Mouse (Mus musculus): ENCODE results near the gene Stum.
"Not testable (repeated sequence)": the region's sequence is repeated elsewhere in the genome, so short reads cannot be mapped to it uniquely, and the experiment has no call there.

Gene Stum

GRCm38 (mm10) chr1:180483399-180484291, at the start of gene Stum:
Gene Stum, minus strand, starts transcription at chr1:180483504.
- in situ Hi-C loops (cut with MboI, MseI): no loop called here

- in situ Hi-C loops (cut with MboI, MseI): no loop called here
Measured at GRCm38 (mm10) chr1:180532671-180533070, 49.4 kb upstream of the Stum start.

DNA sequence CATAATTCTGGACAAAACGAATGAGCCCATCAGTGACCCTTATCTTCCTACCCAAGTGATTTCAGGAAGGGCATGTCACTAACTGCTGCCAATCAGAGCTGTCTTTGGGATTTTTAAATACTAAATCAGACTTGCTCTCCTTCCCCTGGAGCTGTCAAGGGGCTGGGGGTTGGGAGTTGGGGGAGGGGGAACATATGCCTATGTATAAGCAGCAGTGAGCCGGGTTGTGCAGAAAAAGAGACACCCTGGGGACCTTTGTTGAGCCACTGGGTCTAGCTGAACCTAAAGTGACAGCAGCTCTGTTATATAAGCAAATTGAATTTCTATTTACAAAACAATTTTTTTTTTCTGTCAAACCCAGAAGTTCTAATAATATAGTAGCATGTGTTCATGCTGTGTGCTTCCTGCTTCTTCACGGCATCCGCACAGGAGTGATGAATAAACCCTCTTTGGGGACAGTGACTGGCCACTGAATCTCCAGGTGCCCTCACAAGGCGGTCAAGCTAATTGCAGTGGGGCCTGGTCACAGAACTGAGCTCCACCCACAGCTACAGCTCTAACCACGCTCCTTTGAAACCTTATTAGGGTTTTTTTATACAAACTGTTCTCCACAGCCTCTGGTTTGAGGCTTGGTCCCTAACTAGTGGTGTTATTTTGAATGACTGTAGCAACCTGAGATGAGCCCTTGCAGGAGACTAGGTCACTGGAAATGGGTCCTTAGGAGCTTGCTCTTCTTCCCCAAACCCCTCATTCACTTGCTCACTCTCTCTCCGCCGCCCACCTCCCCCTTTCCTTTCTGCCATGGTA, 47.4 kb upstream of the Stum start:
- in situ Hi-C loops (cut with MboI, MseI): no loop called here

- in situ Hi-C loops (cut with MboI, MseI): no loop called here
Measured at GRCm38 (mm10) chr1:180529847-180530246, 46.5 kb upstream of the Stum start.

- in situ Hi-C loops (cut with MboI, MseI): no loop called here
Measured at GRCm38 (mm10) chr1:180525301-180525700, 42.0 kb upstream of the Stum start.

DNA sequence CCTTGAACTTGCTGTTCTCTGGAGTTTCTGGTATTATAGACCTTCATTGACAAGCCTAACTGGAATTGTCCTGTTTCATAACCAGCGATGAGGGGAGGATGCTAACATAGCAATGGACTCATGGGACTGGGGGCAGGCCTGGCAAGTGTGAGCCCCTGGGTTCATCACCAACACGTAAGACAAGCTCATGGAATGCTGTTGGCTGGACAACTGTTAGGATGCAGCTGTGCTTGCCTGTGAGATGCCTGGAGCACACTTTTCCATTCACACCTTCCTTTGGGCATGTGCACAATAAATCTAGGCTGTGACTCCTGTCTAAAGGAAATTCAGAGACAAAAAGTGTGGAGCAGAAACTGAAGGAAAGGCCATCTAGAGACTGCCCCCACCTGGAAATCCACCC, 40.0 kb upstream of the Stum start:
- in situ Hi-C loops (cut with MboI, MseI): no loop called here

DNA sequence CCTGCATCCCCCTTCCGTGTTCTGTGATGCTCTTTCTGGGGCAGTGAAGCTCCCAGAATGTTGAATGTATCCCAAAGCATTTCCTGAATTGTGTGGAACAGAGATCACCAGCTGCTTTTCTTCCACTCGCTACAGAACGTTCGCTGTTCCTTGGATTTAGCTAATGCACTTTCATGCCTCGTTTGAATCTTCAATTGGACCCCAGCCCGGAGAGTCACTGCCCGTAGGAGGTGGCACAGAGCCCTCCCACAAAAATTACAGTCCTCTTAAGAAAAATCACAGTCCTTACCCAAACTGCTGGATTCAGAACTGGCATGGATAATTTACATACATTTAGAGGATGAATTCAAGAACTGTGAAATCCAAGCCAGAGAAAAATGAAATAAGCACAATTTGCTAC, 36.9 kb upstream of the Stum start:
- in situ Hi-C loops (cut with MboI, MseI): no loop called here

GRCm38 (mm10) chr1:180519520-180519919, 36.2 kb upstream of the Stum start:
- in situ Hi-C loops (cut with MboI, MseI): no loop called here

DNA sequence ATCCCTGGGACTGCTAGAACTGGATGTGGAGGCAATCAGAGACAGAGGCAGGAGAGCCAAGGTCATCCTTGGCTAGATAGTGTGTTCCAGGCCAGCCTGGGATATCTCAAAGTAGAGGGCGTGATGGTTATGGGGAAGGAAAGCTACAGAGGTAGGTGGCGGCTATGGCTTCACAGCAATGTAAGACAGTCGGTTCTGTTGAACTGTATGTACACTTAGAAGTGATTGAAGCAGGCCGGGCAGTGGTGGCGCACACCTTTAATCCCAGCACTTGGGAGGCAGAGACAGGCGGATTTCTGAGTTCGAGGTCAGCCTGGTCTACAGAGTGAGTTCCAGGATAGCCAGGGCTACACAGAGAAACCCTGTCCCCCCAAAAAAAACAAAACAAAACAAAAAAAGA, 35.6 kb upstream of the Stum start:
- in situ Hi-C loops (cut with MboI, MseI): not testable (repeated sequence)

- in situ Hi-C loops (cut with MboI, MseI): no loop called here
Measured at GRCm38 (mm10) chr1:180518412-180518811, 35.1 kb upstream of the Stum start.

DNA sequence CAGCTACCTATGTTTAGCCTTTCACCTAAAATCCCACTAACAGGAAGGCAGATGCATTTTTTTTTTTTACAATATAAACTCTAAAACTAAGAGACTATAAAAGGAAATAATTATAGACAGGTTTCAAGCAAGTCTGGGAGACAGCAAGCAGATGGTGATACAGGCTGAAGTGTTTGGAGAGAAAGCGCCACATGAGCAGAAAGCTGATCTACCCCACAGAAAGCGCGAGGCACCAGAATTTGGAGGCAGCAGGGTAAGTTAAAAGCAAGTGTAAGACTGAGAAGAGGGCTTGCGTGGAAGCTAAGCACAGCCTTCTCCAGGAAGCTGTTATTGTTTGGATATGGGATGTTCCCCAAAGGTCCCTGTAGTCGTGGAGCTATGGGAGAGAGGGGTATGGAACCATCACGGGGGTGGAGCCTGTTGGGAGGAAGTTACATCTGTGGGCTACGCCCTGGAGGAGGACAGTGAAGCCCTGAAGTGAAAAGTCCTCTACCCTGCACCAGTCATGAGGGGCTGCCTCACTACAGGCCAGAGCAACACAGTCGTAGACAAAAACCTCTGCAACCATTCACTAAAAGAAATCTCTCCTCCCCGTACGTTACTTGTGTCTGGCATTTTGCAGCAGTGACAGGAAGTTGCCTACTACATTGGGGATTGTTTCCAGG, 34.2 kb upstream of the Stum start:
- in situ Hi-C loops (cut with MboI, MseI): no loop called here

DNA sequence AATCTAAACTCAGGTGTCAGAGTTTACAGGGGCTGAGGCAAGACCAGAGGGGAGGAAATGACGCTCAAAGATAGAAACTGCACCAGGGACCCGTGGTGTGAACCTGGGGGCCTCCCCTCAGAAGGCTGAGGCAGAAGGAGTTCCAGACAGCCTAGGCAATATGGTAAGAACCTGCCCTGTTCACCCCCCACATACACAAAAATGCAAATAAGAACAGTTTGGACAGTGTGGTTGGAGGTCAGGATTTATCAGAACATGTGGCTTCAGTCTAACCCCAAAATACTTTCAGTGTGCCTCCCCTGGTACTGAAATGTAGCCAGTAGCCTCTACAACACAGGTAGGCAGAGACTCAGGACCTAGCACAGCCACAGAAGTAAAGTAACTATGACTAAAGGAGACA, 30.8 kb upstream of the Stum start:
- in situ Hi-C loops (cut with MboI, MseI): no loop called here

DNA sequence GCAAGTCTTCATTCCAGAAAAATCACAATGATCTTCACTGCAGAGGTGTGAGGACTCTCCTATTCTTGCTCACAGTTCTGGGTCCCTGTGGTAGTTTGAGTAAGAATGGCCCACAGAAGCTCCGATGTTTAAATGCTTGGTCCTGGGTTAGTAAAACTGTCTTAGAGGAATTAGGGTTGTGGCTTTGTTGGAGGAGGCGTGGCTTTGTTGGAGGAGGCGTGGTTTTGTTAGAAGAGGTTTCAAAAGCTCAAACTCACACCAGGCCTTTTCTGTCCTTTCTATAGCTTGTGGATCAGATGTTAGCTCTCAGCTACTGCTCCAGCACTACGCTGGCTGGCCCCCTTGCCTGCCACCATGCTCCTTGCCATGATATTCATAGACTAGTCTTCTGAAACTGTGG, 27.6 kb upstream of the Stum start:
- in situ Hi-C loops (cut with MboI, MseI): no loop called here

DNA sequence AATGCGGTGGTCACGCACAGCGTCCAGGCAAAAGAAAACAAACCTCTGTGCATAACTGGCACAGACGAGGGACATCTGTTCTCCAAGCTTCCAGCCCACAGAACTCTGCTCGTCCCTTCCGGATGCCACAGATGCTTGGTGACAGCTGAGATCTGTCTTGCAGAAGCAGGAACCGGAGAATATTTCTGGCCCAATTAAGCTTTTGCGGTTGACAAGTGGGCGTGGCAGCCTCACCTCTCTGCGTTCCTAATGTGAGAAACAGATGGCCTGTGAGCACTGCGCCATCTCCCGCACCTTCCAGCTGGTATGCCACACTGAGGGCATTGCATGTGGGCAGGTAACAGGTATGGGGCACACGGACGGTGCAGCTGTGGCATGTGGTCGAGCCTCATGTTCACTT, 27.1 kb upstream of the Stum start:
- in situ Hi-C loops (cut with MboI, MseI): no loop called here

GRCm38 (mm10) chr1:180508662-180509061, 25.4 kb upstream of the Stum start:
- in situ Hi-C loops (cut with MboI, MseI): no loop called here

- in situ Hi-C loops (cut with MboI, MseI): no loop called here
Measured at GRCm38 (mm10) chr1:180507291-180507791, 24.0 kb upstream of the Stum start.

- in situ Hi-C loops (cut with MboI, MseI): no loop called here
Measured at GRCm38 (mm10) chr1:180506341-180506740, 23.0 kb upstream of the Stum start.

DNA sequence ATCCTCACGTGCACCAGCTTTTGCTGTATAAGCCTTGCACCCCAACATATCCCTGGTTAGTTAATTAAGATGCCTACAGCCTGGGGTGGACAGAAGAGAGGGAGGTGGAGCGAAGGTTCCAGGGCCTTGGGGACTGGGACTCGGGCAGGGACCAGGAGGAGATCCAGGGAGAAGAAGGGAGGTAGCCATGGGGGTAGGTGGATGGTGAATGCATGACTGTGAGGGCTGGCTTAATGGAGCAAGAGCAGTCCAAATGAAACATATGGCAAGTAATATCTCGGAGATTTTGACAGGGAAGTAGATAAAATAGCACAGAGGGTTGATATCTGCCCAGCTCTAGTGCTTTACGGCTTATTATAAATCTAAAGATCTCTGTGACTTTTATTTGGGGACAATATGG, 21.6 kb upstream of the Stum start:
- in situ Hi-C loops (cut with MboI, MseI): no loop called here

DNA sequence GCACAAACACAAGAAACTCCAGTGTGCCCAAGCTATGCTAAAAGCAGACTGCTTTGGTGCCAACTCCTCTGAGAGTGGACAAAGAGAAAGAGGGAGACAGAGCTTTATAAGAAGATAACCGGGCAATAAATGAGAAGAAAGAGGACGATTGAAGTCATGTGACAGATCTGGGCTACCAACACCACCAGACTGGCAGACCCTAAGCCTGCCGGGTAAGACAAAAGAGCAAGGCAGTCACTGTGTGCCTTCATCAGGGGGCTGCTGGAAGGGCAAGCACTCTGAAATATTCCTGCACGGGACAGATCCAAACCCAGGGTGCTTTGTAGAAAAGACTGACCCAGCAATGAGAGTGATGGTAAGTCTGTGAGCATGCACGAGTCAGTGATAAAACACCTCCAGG, 20.2 kb upstream of the Stum start:
- in situ Hi-C loops (cut with MboI, MseI): no loop called here

- in situ Hi-C loops (cut with MboI, MseI): no loop called here
Measured at GRCm38 (mm10) chr1:180502566-180502965, 19.3 kb upstream of the Stum start.

DNA sequence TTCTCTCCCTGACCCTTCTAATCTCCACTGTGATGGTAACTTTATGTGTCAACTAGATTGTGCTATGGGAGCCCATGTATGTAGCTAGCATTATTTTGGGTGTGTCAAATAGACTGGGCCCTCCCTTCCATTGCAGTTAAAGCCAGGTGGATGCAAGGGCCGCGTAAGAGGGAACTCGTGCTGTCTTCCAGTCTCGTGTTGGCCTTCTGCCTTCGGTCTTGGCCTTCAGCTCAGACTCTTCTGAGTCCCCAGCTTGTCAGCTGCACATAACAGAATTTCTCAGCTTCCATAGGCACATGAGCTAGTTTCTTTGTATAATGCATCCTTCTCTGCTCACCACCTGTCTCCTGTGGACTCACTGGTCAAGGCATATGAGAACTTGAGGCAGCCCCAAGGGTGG, 17.3 kb upstream of the Stum start:
- in situ Hi-C loops (cut with MboI, MseI): no loop called here

GRCm38 (mm10) chr1:180500218-180500617, 16.9 kb upstream of the Stum start:
- in situ Hi-C loops (cut with MboI, MseI): no loop called here
